Mouse (Mus musculus) brown adipose tissue, adult 24 weeks (tissue): ENCODE data around the gene Kcnq5. TPM values are rescaled to one million over a fixed set of nuclear protein-coding genes. Genes with fewer than 3 reads are reported as not detected.

ENCODE experiments used
- H3K27ac ChIP-seq: fragments of 200-500 bp; replicated peaks from 2 replicates; pipeline ENCODE4 v1.5.1; 2012; ENCODE audit warnings: low read depth, mild to moderate bottlenecking, low read length
- H3K4me1 ChIP-seq: fragments of 200-500 bp; 2 replicates; pipeline ENCODE4 v1.6.1; 2012; ENCODE audit warnings: low read length, mixed read lengths; ENCODE audit not compliant: control insufficient read depth, insufficient read depth, insufficient read length
- H3K4me3 ChIP-seq: fragments of 200-500 bp; 2 replicates; pipeline ENCODE4 v1.5.1; 2012; ENCODE audit warnings: low read depth, mild to moderate bottlenecking, low read length, moderate library complexity; ENCODE audit not compliant: insufficient read depth
- polyA plus RNA-seq: library from polyadenylated mRNA; stranded (reverse); fragments of >200 nt; gene quantifications from 2 replicates; pipeline ENCODE4 v1.2.4, GENCODE M21; 2012; ENCODE audit not compliant: missing spikeins, insufficient read depth, insufficient read length

The Kcnq5 gene
- polyA plus RNA-seq, 1 experiment = 0.48 TPM

GRCm38 (mm10) chr1:21919276-21919675, 42.5 kb downstream of the Kcnq5 start:
- no peaks in the 10 kb centered on the region for H3K4me1 ChIP-seq
- no peak overlapping the region for H3K4me3 ChIP-seq
- no peak overlapping the region for H3K27ac ChIP-seq

GRCm38 (mm10) chr1:21896067-21896719, 65.5 kb downstream of the Kcnq5 start:
- H3K4me1 ChIP-seq = no peaks in the 10 kb centered on the region
- no peak overlapping the region for H3K27ac ChIP-seq
- no peak overlapping the region for H3K4me3 ChIP-seq

- Histone ChIP-seq H3K4me3 (no peak overlapping the region), H3K27ac (no peak overlapping the region), H3K4me1 (no peaks in the 10 kb centered on the region)
Observed at GRCm38 (mm10) chr1:21883747-21884146, 78.0 kb downstream of the Kcnq5 start.

GRCm38 (mm10) chr1:21870889-21871288, 90.9 kb downstream of the Kcnq5 start:
- no peak overlapping the region for H3K4me3 ChIP-seq
- H3K4me1 ChIP-seq = no peaks in the 10 kb centered on the region
- no peak overlapping the region for H3K27ac ChIP-seq

GRCm38 (mm10) chr1:21868484-21868883, 93.3 kb downstream of the Kcnq5 start:
- H3K4me3 ChIP-seq = no peak overlapping the region
- H3K4me1 ChIP-seq = no peaks in the 10 kb centered on the region
- H3K27ac ChIP-seq = no peak overlapping the region

- H3K27ac ChIP-seq = no peak overlapping the region
- H3K4me3 ChIP-seq = no peak overlapping the region
- H3K4me1 ChIP-seq = no peaks in the 10 kb centered on the region
Observed at GRCm38 (mm10) chr1:21856399-21856798, 105.3 kb downstream of the Kcnq5 start.

- Histone ChIP-seq H3K4me3 (no peak overlapping the region), H3K27ac (no peak overlapping the region), H3K4me1 (no peaks in the 10 kb centered on the region)
Observed at GRCm38 (mm10) chr1:21838534-21838933, 123.2 kb downstream of the Kcnq5 start.

- Histone ChIP-seq H3K4me3 (no peak overlapping the region), H3K27ac (no peak overlapping the region), H3K4me1 (no peaks in the 10 kb centered on the region)
Observed at GRCm38 (mm10) chr1:21837387-21837786, 124.4 kb downstream of the Kcnq5 start.

GRCm38 (mm10) chr1:21836337-21836736, 125.4 kb downstream of the Kcnq5 start:
- Histone ChIP-seq H3K4me1 (no peaks in the 10 kb centered on the region), H3K27ac (no peak overlapping the region), H3K4me3 (no peak overlapping the region)

- no peak overlapping the region for H3K4me3 ChIP-seq
- no peak overlapping the region for H3K27ac ChIP-seq
- H3K4me1 ChIP-seq = no peaks in the 10 kb centered on the region
Observed at GRCm38 (mm10) chr1:21829909-21830455, 131.8 kb downstream of the Kcnq5 start.

GRCm38 (mm10) chr1:21820066-21820630, 141.6 kb downstream of the Kcnq5 start:
- no peaks in the 10 kb centered on the region for H3K4me1 ChIP-seq
- H3K27ac ChIP-seq = no peak overlapping the region
- no peak overlapping the region for H3K4me3 ChIP-seq

- H3K4me1 ChIP-seq = no peaks in the 10 kb centered on the region
- no peak overlapping the region for H3K4me3 ChIP-seq
- H3K27ac ChIP-seq = no peak overlapping the region
Observed at GRCm38 (mm10) chr1:21805064-21805463, 156.7 kb downstream of the Kcnq5 start.

GRCm38 (mm10) chr1:21804477-21804866, 157.3 kb downstream of the Kcnq5 start:
- Histone ChIP-seq H3K27ac (no peak overlapping the region), H3K4me1 (no peaks in the 10 kb centered on the region), H3K4me3 (no peak overlapping the region)

- Histone ChIP-seq H3K4me1 (no peaks in the 10 kb centered on the region), H3K4me3 (no peak overlapping the region)
Observed at GRCm38 (mm10) chr1:21803751-21804476, 157.8 kb downstream of the Kcnq5 start.

GRCm38 (mm10) chr1:21780746-21781145, 181.0 kb downstream of the Kcnq5 start:
- Histone ChIP-seq H3K4me3 (no peak overlapping the region), H3K4me1 (no peaks in the 10 kb centered on the region), H3K27ac (no peak overlapping the region)

More at GRCm38 (mm10) chr1:21803751-21804476, 157.8 kb downstream of the Kcnq5 start:
- no peak overlapping the region for H3K27ac ChIP-seq
